Mouse (Mus musculus): ENCODE measurements around the gene Wdr41. TPM values are rescaled to one million over a fixed set of nuclear protein-coding genes. Genes with fewer than 3 reads are reported as not detected.

Wdr41 gene
- total RNA-seq (2014; rRNA removed) (8.9 and 10.1 TPM in 2 replicates), polyA plus RNA-seq (2012; rRNA removed) (5.0 and 6.1 TPM in 2 replicates)

- TF ChIP-seq POLR2A (IDR thresholded peaks at IDR 0.05; ENCODE audit: extremely low read depth, insufficient read depth, low read length) (0 out of 2 replicates have a peak, but pooled peaks have one; percentile 10), CTCF (IDR thresholded peaks at IDR 0.05; ENCODE audit: low read depth, low read length) (peak; percentile 92)
- WGBS = under 1% methylated on average over 68 of the region's 68 CpGs
- Histone ChIP-seq H3K4me1 (ENCODE audit: control insufficient read depth, insufficient read depth, low read length) (peaks cover 1% of the 10 kb centered on the region; the same call in 1 of the 2 replicates), H3K36me3 (ENCODE audit: control insufficient read depth, insufficient read depth, low read length) (0 out of 2 replicates have a peak, but pooled peaks cover 2% of the 10 kb centered on the region), H3K9ac (ENCODE audit: low read depth, low read length) (peak within 1 kb of the TSS; percentile 99), H3K4me3 (ENCODE audit: insufficient read depth, low read depth, low read length) (peak within 1 kb of the TSS; percentile 92), H3K27ac (replicated peaks; ENCODE audit: insufficient read depth, low read depth, low read length) (peak within 1 kb of the TSS; percentile 98), H3K27me3 (ENCODE audit: control insufficient read depth, insufficient read depth, low read length) (no peaks in the 10 kb centered on the region), H3K79me2 (ENCODE audit: control insufficient read depth, insufficient read depth, low read length) (no peaks in the 10 kb centered on the region)
- peak; percentile 79 for DNase-seq (ENCODE audit: extremely low read depth, low read depth, low spot score)
These were observed at the start of gene Wdr41 for GRCm38 (mm10) chr13:94976219-94977186. Gene Wdr41 (plus strand): TSS chr13:94976344.

GRCm38 (mm10) chr13:94928086-94928485, 48.1 kb upstream of the Wdr41 start:
- H3K36me3 ChIP-seq (ENCODE audit: control insufficient read depth, insufficient read depth, low read length) = no peaks in the 10 kb centered on the region
- H3K79me2 ChIP-seq (ENCODE audit: control insufficient read depth, insufficient read depth, low read length) = no peaks in the 10 kb centered on the region
- no peaks in the 10 kb centered on the region for H3K4me1 ChIP-seq (ENCODE audit: control insufficient read depth, insufficient read depth, low read length)
- H3K4me3 ChIP-seq (ENCODE audit: insufficient read depth, low read depth, low read length) = no peak overlapping the region
- no peak overlapping the region for H3K9ac ChIP-seq (ENCODE audit: low read depth, low read length)
- H3K27ac ChIP-seq (replicated peaks; ENCODE audit: insufficient read depth, low read depth, low read length) = no peak overlapping the region
- TF ChIP-seq POLR2A (IDR thresholded peaks at IDR 0.05; ENCODE audit: extremely low read depth, insufficient read depth, low read length) (no peak), CTCF (IDR thresholded peaks at IDR 0.05; ENCODE audit: low read depth, low read length) (no peak)
- peaks cover 2% of the 10 kb centered on the region; the same call in 1 of the 2 replicates for H3K27me3 ChIP-seq (ENCODE audit: control insufficient read depth, insufficient read depth, low read length)
- 47% methylated on average over 3 of the region's 3 CpGs for WGBS
- DNase-seq (ENCODE audit: extremely low read depth, low read depth, low spot score) = no peak

- no peak for DNase-seq (ENCODE audit: extremely low read depth, low read depth, low spot score)
- TF ChIP-seq CTCF (IDR thresholded peaks at IDR 0.05; ENCODE audit: low read depth, low read length) (no peak), POLR2A (IDR thresholded peaks at IDR 0.05; ENCODE audit: extremely low read depth, insufficient read depth, low read length) (no peak)
- Histone ChIP-seq H3K79me2 (ENCODE audit: control insufficient read depth, insufficient read depth, low read length) (no peaks in the 10 kb centered on the region), H3K36me3 (ENCODE audit: control insufficient read depth, insufficient read depth, low read length) (no peaks in the 10 kb centered on the region), H3K27ac (replicated peaks; ENCODE audit: insufficient read depth, low read depth, low read length) (no peak overlapping the region), H3K27me3 (ENCODE audit: control insufficient read depth, insufficient read depth, low read length) (no peaks in the 10 kb centered on the region), H3K9ac (ENCODE audit: low read depth, low read length) (no peak overlapping the region), H3K4me1 (ENCODE audit: control insufficient read depth, insufficient read depth, low read length) (no peaks in the 10 kb centered on the region), H3K4me3 (ENCODE audit: insufficient read depth, low read depth, low read length) (no peak overlapping the region)
- WGBS = 67% methylated on average over 5 of the region's 5 CpGs
These were observed 37.7 kb upstream of the Wdr41 start for GRCm38 (mm10) chr13:94938418-94938817.

- Histone ChIP-seq H3K27me3 (ENCODE audit: control insufficient read depth, insufficient read depth, low read length) (no peaks in the 10 kb centered on the region; the same call in 1 of the 2 replicates), H3K4me1 (ENCODE audit: control insufficient read depth, insufficient read depth, low read length) (no peaks in the 10 kb centered on the region)
- WGBS = 63% methylated on average over 5 of the region's 5 CpGs
These were observed 36.0 kb upstream of the Wdr41 start for GRCm38 (mm10) chr13:94940104-94940503.

GRCm38 (mm10) chr13:94941230-94941629, 34.9 kb upstream of the Wdr41 start:
- Histone ChIP-seq H3K4me3 (ENCODE audit: insufficient read depth, low read depth, low read length) (no peak overlapping the region), H3K36me3 (ENCODE audit: control insufficient read depth, insufficient read depth, low read length) (no peaks in the 10 kb centered on the region), H3K4me1 (ENCODE audit: control insufficient read depth, insufficient read depth, low read length) (no peaks in the 10 kb centered on the region)

More at GRCm38 (mm10) chr13:94940104-94940503, 36.0 kb upstream of the Wdr41 start:
- TF ChIP-seq CTCF (IDR thresholded peaks at IDR 0.05; ENCODE audit: low read depth, low read length) = no peak
- no peak for TF ChIP-seq POLR2A (IDR thresholded peaks at IDR 0.05; ENCODE audit: extremely low read depth, insufficient read depth, low read length)
- Histone ChIP-seq H3K9ac (ENCODE audit: low read depth, low read length) (no peak overlapping the region), H3K36me3 (ENCODE audit: control insufficient read depth, insufficient read depth, low read length) (no peaks in the 10 kb centered on the region), H3K79me2 (ENCODE audit: control insufficient read depth, insufficient read depth, low read length) (no peaks in the 10 kb centered on the region), H3K4me3 (ENCODE audit: insufficient read depth, low read depth, low read length) (no peak overlapping the region), H3K27ac (replicated peaks; ENCODE audit: insufficient read depth, low read depth, low read length) (no peak overlapping the region)
- no peak for DNase-seq (ENCODE audit: extremely low read depth, low read depth, low spot score)

More at GRCm38 (mm10) chr13:94941230-94941629, 34.9 kb upstream of the Wdr41 start:
- Histone ChIP-seq H3K27ac (replicated peaks; ENCODE audit: insufficient read depth, low read depth, low read length) (no peak overlapping the region), H3K9ac (ENCODE audit: low read depth, low read length) (no peak overlapping the region), H3K27me3 (ENCODE audit: control insufficient read depth, insufficient read depth, low read length) (no peaks in the 10 kb centered on the region; the same call in 1 of the 2 replicates), H3K79me2 (ENCODE audit: control insufficient read depth, insufficient read depth, low read length) (no peaks in the 10 kb centered on the region)
- peak; percentile 30 for DNase-seq (ENCODE audit: extremely low read depth, low read depth, low spot score)
- 22% methylated on average over 4 of the region's 4 CpGs for WGBS
- peak; percentile 59 for TF ChIP-seq CTCF (IDR thresholded peaks at IDR 0.05; ENCODE audit: low read depth, low read length)
- no peak for TF ChIP-seq POLR2A (IDR thresholded peaks at IDR 0.05; ENCODE audit: extremely low read depth, insufficient read depth, low read length)
